Mouse (Mus musculus): Measurements from ENCODE around the gene Zfhx3. TPM values are rescaled to one million over a fixed set of nuclear protein-coding genes. Genes with fewer than 3 reads are reported as not detected.

The Zfhx3 gene
- total RNA-seq, 2 experiments from 2014 or later, result 39.3 to 58.8 TPM

GRCm38 (mm10) chr8:108361402-108361801 is 419.0 kb downstream of the Zfhx3 start:
- DNase-seq, result no peak

DNA sequence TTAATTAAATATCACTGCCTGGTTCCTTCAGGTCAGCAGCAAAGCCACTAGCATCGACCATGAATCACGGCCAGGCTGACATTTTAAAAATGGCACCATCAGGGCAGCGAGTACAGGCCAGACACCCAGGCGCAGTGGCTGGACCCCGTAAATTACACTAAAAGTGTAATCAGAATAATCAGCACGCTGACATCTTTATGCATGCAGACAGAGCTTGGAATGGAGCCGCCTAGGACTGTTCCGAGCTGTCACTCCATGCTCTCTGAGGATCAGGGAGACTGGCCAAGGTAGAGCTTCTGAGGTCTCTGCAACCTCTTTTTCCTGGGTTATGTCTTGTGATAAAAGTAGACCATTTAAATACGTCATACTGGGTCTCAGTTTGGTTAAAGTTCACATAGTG is 420.0 kb downstream of the Zfhx3 start:
- DNase-seq, result no peak

DNA sequence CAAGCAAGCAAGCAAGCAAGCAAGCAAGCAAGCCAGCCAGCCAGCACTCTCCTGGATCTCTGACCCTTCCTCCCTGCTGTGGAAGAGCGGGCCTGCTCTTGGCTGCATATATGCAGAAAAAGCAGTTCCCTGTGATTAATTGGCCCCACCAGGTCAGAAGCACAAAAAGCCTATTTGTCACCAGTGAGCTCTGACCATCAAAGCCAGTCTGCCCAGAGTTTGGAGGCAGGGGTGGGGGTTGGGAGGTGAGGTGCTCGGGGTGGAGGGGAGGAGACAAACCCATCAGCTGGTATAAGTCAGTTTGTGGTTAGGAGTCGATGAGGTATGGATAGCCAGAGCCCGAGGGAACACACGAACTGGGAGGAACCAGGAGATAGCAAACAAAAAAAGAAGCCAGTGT is 421.0 kb downstream of the Zfhx3 start:
- no peak for DNase-seq

GRCm38 (mm10) chr8:108363856-108364255 is 421.4 kb downstream of the Zfhx3 start:
- DNase-seq, result no peak

- DNase-seq, result peak; percentile 72 to 78
Observed at GRCm38 (mm10) chr8:108369081-108369480, 426.6 kb downstream of the Zfhx3 start.

DNA sequence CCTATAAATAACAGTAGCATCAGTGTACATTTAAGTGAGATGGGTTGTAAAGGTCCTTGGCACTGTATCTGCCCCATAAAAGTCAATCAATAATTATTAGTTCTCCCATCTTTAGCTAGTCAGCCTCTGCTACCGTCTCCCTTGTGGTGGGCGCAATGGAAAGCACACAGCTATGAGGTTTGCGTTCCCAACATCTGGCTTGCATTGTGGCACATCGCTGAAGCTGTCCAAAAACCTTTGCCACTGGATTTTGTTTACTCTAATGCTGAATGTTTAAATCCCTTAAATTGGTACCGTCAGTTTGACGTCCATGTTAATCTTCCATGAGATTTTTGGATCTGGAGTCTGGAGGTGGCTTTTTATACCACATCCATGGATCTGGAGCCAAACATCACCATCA is 428.3 kb downstream of the Zfhx3 start:
- DNase-seq, result no peak

GRCm38 (mm10) chr8:108373046-108373445 is 430.6 kb downstream of the Zfhx3 start:
- DNase-seq, result no peak

DNA sequence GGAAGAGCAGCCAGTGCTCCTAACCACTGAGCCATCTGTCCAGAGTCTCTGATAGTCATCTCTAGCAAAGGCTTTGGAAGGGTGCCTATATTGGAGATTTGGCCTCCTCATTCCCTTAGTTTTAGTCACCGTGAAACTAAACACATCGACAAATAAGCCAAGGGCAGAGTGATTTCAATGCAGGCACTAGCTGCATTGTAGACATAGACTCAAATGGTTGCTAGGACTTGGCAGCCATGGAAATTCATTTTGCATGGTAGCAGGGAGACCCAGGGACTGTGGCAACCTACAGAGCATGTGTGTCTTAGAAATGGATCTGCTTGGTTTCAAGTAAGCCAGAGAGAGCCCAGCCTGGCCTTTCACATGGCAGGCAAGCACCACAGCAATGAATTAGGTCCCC is 435.6 kb downstream of the Zfhx3 start:
- DNase-seq, result no peak

GRCm38 (mm10) chr8:108383121-108383520 is 440.7 kb downstream of the Zfhx3 start:
- DNase-seq, result no peak

GRCm38 (mm10) chr8:108387160-108387912 is 444.9 kb downstream of the Zfhx3 start:
- peak; percentile 66 to 79 for DNase-seq

DNA sequence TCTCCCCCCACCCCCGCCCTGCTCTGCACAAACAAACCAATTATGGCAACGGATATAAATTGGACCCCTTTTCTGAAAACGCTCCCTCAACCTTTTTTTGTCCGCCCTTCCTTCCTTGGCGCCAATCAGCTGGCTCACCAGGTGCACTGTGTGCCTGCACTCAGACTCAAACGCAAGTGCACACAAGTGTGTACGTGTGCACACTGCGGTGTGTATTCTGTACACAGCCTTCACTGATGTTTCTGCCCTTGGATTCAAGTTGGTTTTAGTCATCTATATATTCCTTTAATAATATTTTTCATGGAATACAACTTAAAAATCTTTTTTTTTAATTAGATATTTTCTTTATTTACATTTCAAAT is 445.4 kb downstream of the Zfhx3 start:
- no peak for DNase-seq

DNA sequence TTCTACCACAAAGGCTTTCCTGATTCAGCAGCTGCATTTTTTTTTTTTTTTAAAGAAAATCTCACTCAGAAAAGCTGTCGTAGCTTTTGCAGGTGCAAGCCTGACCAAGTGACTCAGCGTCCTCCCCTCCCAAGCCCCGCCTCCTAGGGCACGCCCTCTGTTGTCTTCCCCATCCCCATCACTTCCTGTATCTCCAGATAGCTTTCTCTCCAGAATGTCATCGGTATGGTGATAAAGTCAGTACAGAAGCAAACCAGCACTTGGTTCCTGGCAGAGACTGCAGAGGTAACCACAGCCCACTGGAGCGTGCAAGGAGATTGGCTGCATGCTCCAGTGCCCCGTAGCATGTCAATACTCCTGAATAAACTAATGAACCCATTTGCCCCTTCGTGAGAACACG is 450.5 kb downstream of the Zfhx3 start:
- DNase-seq, result peak in 1 of 2 experiments; percentile 24

GRCm38 (mm10) chr8:108402149-108402548 is 459.7 kb downstream of the Zfhx3 start:
- DNase-seq, result no peak

DNA sequence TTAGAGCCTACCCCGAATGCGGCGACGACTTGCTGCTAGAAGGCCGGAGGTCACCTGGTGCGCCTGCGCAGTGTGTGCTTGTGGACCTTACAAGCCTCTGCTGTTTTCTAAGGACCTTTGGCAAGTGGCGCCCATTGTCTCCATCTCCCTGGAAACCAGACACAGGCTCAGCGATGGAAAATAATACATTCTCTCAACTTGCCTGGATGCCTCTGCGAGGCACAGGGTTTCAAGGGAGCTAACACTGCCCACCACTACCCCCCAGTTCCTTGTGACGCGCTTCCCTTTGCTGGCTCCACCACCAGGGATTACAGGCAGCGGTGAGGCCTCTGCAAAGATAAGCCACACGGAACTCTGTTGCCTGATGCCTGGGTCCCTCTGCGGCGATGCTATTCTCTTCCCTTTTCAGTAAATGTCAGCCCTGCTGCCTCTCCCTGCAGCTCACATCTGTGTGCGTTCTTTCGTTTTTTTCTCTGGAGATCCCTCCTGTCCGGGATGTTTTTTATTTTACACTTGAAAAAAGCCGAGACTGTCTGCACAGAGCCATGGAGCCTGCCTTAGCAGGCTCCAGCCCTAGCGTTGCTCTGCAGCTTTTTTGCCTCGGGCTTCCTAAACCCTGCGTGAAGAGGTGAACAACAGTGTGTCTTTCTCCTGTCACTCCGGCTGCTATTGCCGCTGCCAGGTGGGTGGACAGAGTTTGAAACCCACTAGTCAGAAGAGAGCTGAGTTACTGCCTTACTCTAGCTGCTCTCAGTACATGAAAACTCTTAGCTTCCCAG is 464.5 kb downstream of the Zfhx3 start:
- no peak for DNase-seq

DNA sequence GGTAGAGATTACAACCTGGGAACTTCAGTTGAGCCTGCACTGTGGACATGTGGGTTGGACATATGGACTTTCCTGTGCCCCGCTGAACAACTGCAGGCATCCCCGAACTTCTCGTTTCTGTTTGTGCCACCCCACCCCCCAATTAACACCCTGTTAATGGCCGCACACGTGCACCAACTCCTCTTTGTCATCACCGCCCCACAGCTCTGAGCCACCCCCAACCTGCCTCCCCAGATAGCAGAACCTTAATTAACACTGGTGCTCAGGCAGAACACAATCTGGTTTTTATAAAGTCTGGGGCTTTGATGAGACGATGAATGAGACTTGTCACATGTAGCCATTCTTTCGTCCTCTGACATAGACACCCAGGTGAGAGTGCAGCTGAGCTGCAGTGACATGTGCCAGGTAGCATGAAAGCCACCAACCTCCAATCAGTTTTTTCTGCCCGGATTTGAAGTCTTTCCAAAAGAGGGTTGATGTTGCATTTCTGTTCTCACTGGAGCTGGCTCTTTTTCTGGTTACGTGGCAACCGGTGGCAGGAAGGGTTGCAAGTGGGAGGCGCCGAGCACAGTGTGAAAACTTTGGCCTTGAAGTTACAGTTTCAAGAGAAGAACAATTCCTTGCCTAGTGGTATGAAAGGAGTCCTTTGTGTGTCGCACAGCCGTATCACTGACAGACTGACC is 476.9 kb downstream of the Zfhx3 start:
- DNase-seq, result no peak

GRCm38 (mm10) chr8:108422521-108422920 is 480.1 kb downstream of the Zfhx3 start:
- no peak for DNase-seq

DNA sequence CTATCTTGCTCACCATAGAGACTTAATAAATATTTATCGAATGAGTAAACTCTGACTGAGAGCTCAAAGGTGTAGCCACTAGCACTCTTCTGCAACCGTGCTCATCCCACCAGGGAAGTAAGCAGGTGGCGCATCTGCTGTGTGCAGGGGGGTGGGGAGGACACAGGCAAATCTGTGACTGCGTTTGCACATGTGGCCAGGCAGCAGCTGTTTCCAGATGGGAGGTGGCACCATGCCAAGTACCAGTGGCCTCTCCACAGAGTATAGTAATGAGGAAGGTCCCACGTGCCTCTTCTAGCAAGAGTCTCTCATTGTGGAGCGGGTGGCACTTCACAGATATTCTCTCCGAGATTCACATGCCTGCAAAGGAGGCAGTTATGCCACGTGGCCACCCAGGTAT is 481.9 kb downstream of the Zfhx3 start:
- no peak for DNase-seq

GRCm38 (mm10) chr8:108433321-108433720 is 490.9 kb downstream of the Zfhx3 start:
- no peak for DNase-seq

- no peak for DNase-seq
Observed at GRCm38 (mm10) chr8:108434510-108434909, 492.1 kb downstream of the Zfhx3 start.

DNA sequence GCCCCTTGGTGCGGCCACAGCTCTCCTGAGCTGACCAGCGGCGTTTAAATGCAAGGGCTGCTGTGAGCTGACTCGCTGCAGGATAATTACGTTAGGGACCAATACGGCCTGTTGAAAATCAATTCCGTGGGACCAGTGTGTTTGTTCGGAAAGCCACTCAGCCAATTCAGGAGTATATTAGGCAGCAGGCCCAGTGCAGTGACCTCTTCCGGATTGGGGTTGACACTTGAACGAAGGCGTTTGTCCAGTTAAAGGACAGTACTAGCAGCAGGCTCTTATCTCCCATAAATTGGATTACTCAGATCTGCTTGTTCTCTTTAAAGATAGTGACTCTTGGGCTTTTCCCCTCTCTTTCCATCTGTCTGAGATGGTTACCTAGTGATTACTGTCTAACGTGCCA is 493.9 kb downstream of the Zfhx3 start:
- DNase-seq, result no peak

GRCm38 (mm10) chr8:108437316-108437830 is 494.9 kb downstream of the Zfhx3 start:
- DNase-seq, result no peak

DNA sequence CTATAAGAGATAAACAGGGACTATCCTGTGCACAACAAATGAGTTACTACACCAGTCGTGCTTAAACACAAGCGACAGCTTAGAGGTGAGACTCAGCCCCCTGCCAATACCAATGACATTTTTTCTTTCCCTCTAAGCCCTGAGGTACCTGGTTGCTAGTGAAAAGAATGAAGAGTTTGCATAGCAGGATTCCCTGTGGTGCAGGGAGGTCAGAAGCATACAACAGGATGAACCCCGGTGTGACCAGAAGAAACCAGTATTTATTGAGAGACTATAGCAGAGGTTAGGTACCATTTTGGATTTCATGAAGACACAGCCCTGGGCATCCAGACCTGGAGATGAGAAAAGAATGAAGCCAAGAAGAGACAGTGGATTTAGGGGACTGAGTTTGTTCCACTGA is 498.0 kb downstream of the Zfhx3 start:
- no peak for DNase-seq

GRCm38 (mm10) chr8:108450847-108451246 is 508.4 kb downstream of the Zfhx3 start:
- no peak for DNase-seq

Data from adrenal gland, postnatal 36 days (tissue).